Mouse (Mus musculus) gastrocnemius, postnatal 14 days (tissue): Measurements from ENCODE around the gene Zeb2. TPM values are rescaled to one million over a fixed set of nuclear protein-coding genes. Genes with fewer than 3 reads are reported as not detected.
"Not testable (repeated sequence)": the region's sequence is repeated elsewhere in the genome, so short reads cannot be mapped to it uniquely, and the experiment has no call there.

Experiments used
- DNase-seq: peaks from one replicate; pipeline ENCODE4 v3.0.0; 2021; ENCODE audit warnings: mixed read lengths
- intact Hi-C: fragments of 180-260 bp; cut with DNase I; formaldehyde crosslinking; loops from one replicate; pipeline ENCODE4 v1.15.1; 2025; ENCODE audit warnings: low total_unique reads
- total RNA-seq, 2 experiments: library from RNA; stranded (reverse); gene quantifications; 2 replicates each; pipeline ENCODE4 v1.2.3; 2021

The Zeb2 gene
- total RNA-seq, 2 experiments from 2014 or later = 40.8 to 59.9 TPM

- DNase-seq = no peak
- intact Hi-C loops = loop anchor here (10.0 kb wide), 1 partner anchor 189 kb away; the partner anchor contains the start of gene Gtdc1
These were observed 3.3 kb downstream of the Zeb2 start for GRCm38 (mm10) chr2:45113912-45114311.

GRCm38 (mm10) chr2:45112891-45113683, 4.1 kb downstream of the Zeb2 start:
- peak; percentile 55 for DNase-seq
- intact Hi-C loops = loop anchor here (10.0 kb wide), 1 partner anchor 188 kb away; the partner anchor contains the start of gene Gtdc1

GRCm38 (mm10) chr2:45112021-45112747, 5.0 kb downstream of the Zeb2 start:
- no peak for DNase-seq

GRCm38 (mm10) chr2:45111571-45111970, 5.6 kb downstream of the Zeb2 start:
- DNase-seq = not testable (repeated sequence)
- intact Hi-C loops = loop anchor here (10.0 kb wide), 1 partner anchor 187 kb away; the partner anchor contains the start of gene Gtdc1

More at GRCm38 (mm10) chr2:45112021-45112747, 5.0 kb downstream of the Zeb2 start:
- intact Hi-C loops = loop anchor here (10.0 kb wide), 1 partner anchor 187 kb away; the partner anchor contains the start of gene Gtdc1

- intact Hi-C loops = loop anchor here (10.0 kb wide), 1 partner anchor 186 kb away; the partner anchor contains the start of gene Gtdc1
- DNase-seq = peak; percentile 56
These were observed 6.3 kb downstream of the Zeb2 start for GRCm38 (mm10) chr2:45110757-45111411.

GRCm38 (mm10) chr2:45109951-45110756, 7.0 kb downstream of the Zeb2 start:
- DNase-seq = peak; percentile 20
- intact Hi-C loops = loop anchor here (10.0 kb wide), 1 partner anchor 185 kb away; the partner anchor contains the start of gene Gtdc1

- DNase-seq = peak; percentile 59
- intact Hi-C loops = no loop called here
These were observed 7.8 kb downstream of the Zeb2 start for GRCm38 (mm10) chr2:45109161-45109950.

GRCm38 (mm10) chr2:45108521-45109091, 8.6 kb downstream of the Zeb2 start:
- peak; percentile 54 for DNase-seq
- intact Hi-C loops = no loop called here

GRCm38 (mm10) chr2:45107555-45107954, 9.6 kb downstream of the Zeb2 start:
- no peak for DNase-seq
- intact Hi-C loops = no loop called here

- intact Hi-C loops = no loop called here
These were observed 11.0 kb downstream of the Zeb2 start for GRCm38 (mm10) chr2:45105922-45106851.

GRCm38 (mm10) chr2:45105281-45105721, 11.9 kb downstream of the Zeb2 start:
- DNase-seq = no peak
- intact Hi-C loops = no loop called here

More at GRCm38 (mm10) chr2:45105922-45106851, 11.0 kb downstream of the Zeb2 start:
- DNase-seq = no peak

- no peak for DNase-seq
- intact Hi-C loops = loop anchor here (1.0 kb wide), 1 partner anchor 9 kb away; no protein-coding TSS in a partner anchor
These were observed 12.6 kb downstream of the Zeb2 start for GRCm38 (mm10) chr2:45104511-45105055.

GRCm38 (mm10) chr2:45104066-45104465, 13.1 kb downstream of the Zeb2 start:
- no peak for DNase-seq
- intact Hi-C loops = loop anchor here (1.0 kb wide), 1 partner anchor 9 kb away; no protein-coding TSS in a partner anchor

- no peak for DNase-seq
- intact Hi-C loops = no loop called here
These were observed 13.9 kb downstream of the Zeb2 start for GRCm38 (mm10) chr2:45103021-45103983.

GRCm38 (mm10) chr2:45102191-45102638, 15.0 kb downstream of the Zeb2 start:
- intact Hi-C loops = no loop called here
- DNase-seq = no peak
